Mouse (Mus musculus) heart, adult 9 months (tissue): ENCODE measurements at regions not wholly inside any gene's neighbourhood (a gene's known extent, or its start where the extent isn't known, plus 50 kb on each side); places are given as distances from the start of the nearest gene placed in this dataset.

Source experiments
- DNase-seq, 2 experiments: peaks; one replicate each; pipeline ENCODE4 v3.0.0; 2022; ENCODE audit warnings: low spot score in 2 of 2

- DNase-seq = no peak
Observed at GRCm38 (mm10) chr2:133221762-133222556, 276.3 kb upstream of the Fermt1 start.

- DNase-seq = no peak
Observed at GRCm38 (mm10) chr2:133235175-133235920, 289.6 kb upstream of the Fermt1 start.

GRCm38 (mm10) chr2:133252131-133252530, 299.8 kb upstream of the Bmp2 start:
- DNase-seq = no peak

GRCm38 (mm10) chr2:133274424-133274823, 277.5 kb upstream of the Bmp2 start:
- DNase-seq = no peak

- no peak for DNase-seq
Observed at GRCm38 (mm10) chr2:133278546-133278945, 273.4 kb upstream of the Bmp2 start.

- no peak for DNase-seq
Observed at GRCm38 (mm10) chr2:133279275-133279674, 272.7 kb upstream of the Bmp2 start.

GRCm38 (mm10) chr2:133282692-133283091, 269.3 kb upstream of the Bmp2 start:
- no peak for DNase-seq

GRCm38 (mm10) chr2:133283709-133284108, 268.2 kb upstream of the Bmp2 start:
- no peak for DNase-seq

GRCm38 (mm10) chr2:133294136-133294535, 257.8 kb upstream of the Bmp2 start:
- DNase-seq = no peak

- peak in 1 of 2 experiments; percentile 1 for DNase-seq
Observed at GRCm38 (mm10) chr2:133305936-133306335, 246.0 kb upstream of the Bmp2 start.

GRCm38 (mm10) chr2:133311001-133311400, 241.0 kb upstream of the Bmp2 start:
- DNase-seq = no peak

GRCm38 (mm10) chr2:133326290-133327050, 225.5 kb upstream of the Bmp2 start:
- DNase-seq = no peak

- no peak for DNase-seq
Observed at GRCm38 (mm10) chr2:133327653-133328052, 224.3 kb upstream of the Bmp2 start.

GRCm38 (mm10) chr2:133336177-133336901, 215.6 kb upstream of the Bmp2 start:
- DNase-seq = no peak

GRCm38 (mm10) chr2:133338150-133338549, 213.8 kb upstream of the Bmp2 start:
- DNase-seq = no peak

GRCm38 (mm10) chr2:133341352-133341751, 210.6 kb upstream of the Bmp2 start:
- no peak for DNase-seq

- no peak for DNase-seq
Observed at GRCm38 (mm10) chr2:133345964-133346788, 205.8 kb upstream of the Bmp2 start.

GRCm38 (mm10) chr2:133346789-133347424, 205.1 kb upstream of the Bmp2 start:
- DNase-seq = no peak

- DNase-seq = no peak
Observed at GRCm38 (mm10) chr2:133351306-133351705, 200.7 kb upstream of the Bmp2 start.

- DNase-seq = no peak
Observed at GRCm38 (mm10) chr2:133352800-133353199, 199.2 kb upstream of the Bmp2 start.
